Mouse (Mus musculus): ENCODE measurements around the gene Ppp5c.

DNA sequence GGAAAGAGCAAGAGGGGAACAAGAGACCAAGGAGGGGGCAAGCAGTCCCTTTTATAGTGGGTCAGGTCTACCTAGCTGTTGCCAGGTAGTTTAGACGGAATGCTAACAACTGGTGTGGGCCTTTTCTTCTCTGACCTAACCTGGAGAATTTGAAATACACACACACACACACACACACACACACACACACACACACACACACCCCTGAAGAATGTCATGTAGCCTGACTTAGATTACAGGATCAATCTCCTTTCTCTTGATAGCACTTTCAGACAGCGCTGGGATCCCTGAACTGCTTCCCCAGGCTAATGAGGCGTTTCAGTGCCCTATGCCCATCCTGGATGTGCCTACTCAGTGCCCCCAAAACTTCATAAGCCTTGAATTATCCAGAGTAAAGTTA lies 49.1 kb downstream of the Ppp5c start:
- no peak for TF ChIP-seq POLR2A (IDR thresholded peaks at IDR 0.05; ENCODE audit: insufficient read depth, low read depth, low read length)
- TF ChIP-seq CTCF (IDR thresholded peaks at IDR 0.05): no peak
- TF ChIP-seq EP300 (IDR thresholded peaks at IDR 0.05; ENCODE audit: insufficient read depth, low read depth, low read length): no peak

All from heart, adult 2 months (tissue).